17 mouse cellular contexts compared by ENCODE assay signal in the genomic region with DNA sequence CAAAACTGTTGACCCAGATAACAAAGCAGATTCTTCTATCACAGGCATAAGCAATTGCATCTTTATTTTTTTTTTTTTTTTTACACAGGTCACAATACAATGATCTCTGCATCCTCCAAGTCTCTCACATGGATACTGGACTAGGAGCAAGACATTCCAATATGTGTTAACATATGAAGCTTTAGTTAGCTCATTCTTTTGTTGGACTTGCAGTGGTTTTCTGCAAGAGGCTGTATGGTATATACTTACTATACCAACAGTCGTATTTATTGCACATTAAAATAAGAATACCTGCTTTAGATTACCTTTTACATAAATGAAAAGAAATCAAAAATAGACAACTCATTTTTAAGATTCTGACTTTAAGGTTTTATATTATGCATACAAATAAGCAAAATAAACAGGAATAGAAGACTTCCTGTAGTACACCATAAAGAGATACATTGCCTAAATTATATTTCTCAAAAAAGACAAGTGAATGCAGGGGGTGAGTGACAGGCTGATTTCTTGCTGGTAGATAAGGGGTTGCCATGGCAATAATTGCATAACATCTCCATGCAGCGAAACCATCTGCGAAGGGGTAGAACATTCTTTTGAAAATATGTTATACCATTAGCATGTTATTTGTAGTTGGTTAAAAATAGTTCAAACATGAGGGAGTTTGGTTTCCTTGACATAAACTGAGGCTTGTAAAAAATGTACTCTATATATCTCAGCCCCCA.
A peak's percentile ranks its signal among the peaks of the same experiment; 100 is the strongest.
DNase-seq lines count a peak whose midpoint lies in the region; ATAC-seq and TF ChIP-seq lines count a peak whose summit lies in the region.
"Had no signal": no experiment of that assay in that cellular context is flagged by ENCODE, and none has a peak within 500 bp of the region (broad histone marks: within the 10 kb centered on the region; RNA-seq: fewer than 3 reads in every experiment).

No protein-coding gene starts in this region.

- no peaks in the 10 kb centered on the region for H3K9me3 ChIP-seq in forebrain, postnatal 0 days (ENCODE audit: low read length)
- H3K9me3 ChIP-seq: embryonic facial prominence, embryonic 10.5 days; heart, embryonic 13.5 days; limb, embryonic 10.5 days had no signal

- ATAC-seq in forebrain, postnatal 0 days, result peak; percentile 96
- ATAC-seq: CD4-positive, CD25-positive, alpha-beta regulatory T cell, adult 4 months; intestine, embryonic 16.5 days had no signal

- H3K4me3 ChIP-seq in forebrain, postnatal 0 days (ENCODE audit: low read depth, low read length), result no peak overlapping the region
- H3K4me3 ChIP-seq: embryonic facial prominence, embryonic 10.5 days; heart, embryonic 13.5 days; limb, embryonic 10.5 days had no signal

- no peak for TF ChIP-seq CTCF in forebrain, postnatal 0 days (IDR thresholded peaks at IDR 0.05; ENCODE audit: low read depth)

- no peak overlapping the region for H3K9ac ChIP-seq in forebrain, postnatal 0 days
- H3K9ac ChIP-seq: heart, embryonic 13.5 days; liver, embryonic 14.5 days had no signal

- H3K27ac ChIP-seq in forebrain, postnatal 0 days (ENCODE audit: low read depth, low read length), result no peak overlapping the region
- H3K27ac ChIP-seq: embryonic facial prominence, embryonic 10.5 days; heart, embryonic 13.5 days; kidney, postnatal 0 days; limb, embryonic 10.5 days; liver, embryonic 14.5 days had no signal

- WGBS in forebrain, postnatal 0 days, result 49% methylated on average over 3 of the region's 3 CpGs

- no peaks in the 10 kb centered on the region for H3K4me1 ChIP-seq in forebrain, postnatal 0 days (ENCODE audit: insufficient read depth)
- H3K4me1 ChIP-seq: embryonic facial prominence, embryonic 10.5 days; heart, embryonic 13.5 days; limb, embryonic 10.5 days had no signal

- H3K36me3 ChIP-seq in forebrain, postnatal 0 days (ENCODE audit: insufficient read depth), result no peaks in the 10 kb centered on the region
- H3K36me3 ChIP-seq: embryonic facial prominence, embryonic 10.5 days; heart, embryonic 13.5 days; limb, embryonic 10.5 days had no signal

- H3K27me3 ChIP-seq in forebrain, postnatal 0 days (ENCODE audit: insufficient read depth, low read length), result no peaks in the 10 kb centered on the region
- H3K27me3 ChIP-seq: heart, embryonic 13.5 days had no signal

- DNase-seq in left cerebral cortex, adult 11 months (ENCODE audit: low spot score), result peak; percentile 16
- DNase-seq in left cerebral cortex, postnatal 4 days, result no peak
- peak; percentile 57 for DNase-seq in brain, embryonic 18.5 days (ENCODE audit: low read depth, low spot score)
- DNase-seq in forebrain, postnatal 0 days, result peak; percentile 73
- DNase-seq in left cerebral cortex, postnatal 25 days (ENCODE audit: low spot score in 2 of 2), result peak; percentile 26 to 65
- DNase-seq in natural killer cell, adult 2 months (ENCODE audit: low spot score in 2 of 2), result no peak
- DNase-seq in gastrocnemius, postnatal 36 days, result no peak
- DNase-seq: cerebellum, adult 9-10 months; gastrocnemius, postnatal 25 days; lung, postnatal 10 days had no signal

- no peak overlapping the region for H3K4me2 ChIP-seq in forebrain, postnatal 0 days (ENCODE audit: low read depth)
- H3K4me2 ChIP-seq: heart, embryonic 13.5 days had no signal

- intact Hi-C loops in left cerebral cortex, postnatal 4 days (cut with DNase I), result no loop called here
- intact Hi-C loops in left cerebral cortex, postnatal 25 days (cut with DNase I), result loop anchor here (10.0 kb wide), 1 partner anchor 90 kb away; no protein-coding TSS in a partner anchor
- intact Hi-C loops in gastrocnemius, postnatal 36 days (cut with DNase I), result no loop called here

Comparison
In these comparisons a context has a peak if more than half of its experiments do, and no peak if none do; other contexts are left out.
1. DNase-seq: peak in left cerebral cortex, adult 11 months (single experiment), brain, embryonic 18.5 days (single experiment), forebrain, postnatal 0 days (single experiment) and left cerebral cortex, postnatal 25 days (2 of 2); none in left cerebral cortex, postnatal 4 days (single experiment), natural killer cell, adult 2 months (0 of 2) and gastrocnemius, postnatal 36 days (0 of 2).